Mouse (Mus musculus) neural tube, embryonic 11.5 days (tissue): ENCODE results near the gene Fn1. TPM values are rescaled to one million over a fixed set of nuclear protein-coding genes. Genes with fewer than 3 reads are reported as not detected.

Source experiments
- ATAC-seq: fragments of 200-750 bp; cut with Nextera tagmentation; 2 replicates; pipeline ENCODE4 v1.8.0; 2017; ENCODE audit warnings: moderate number of reproducible peaks, mild to moderate bottlenecking, moderate TSS enrichment, moderate library complexity; ENCODE audit not compliant: insufficient read depth, low FRiP score, low TSS enrichment
- DNase-seq: peaks from one replicate; pipeline ENCODE4 v3.0.0-alpha.2; 2015; ENCODE audit warnings: low spot score
- H3K27ac ChIP-seq: fragments of 300-500 bp; sonication (generic); 2 replicates; pipeline ENCODE4 v1.5.1; 2014; ENCODE audit warnings: low read depth, mild to moderate bottlenecking, low read length
- H3K27me3 ChIP-seq: fragments of 300-500 bp; sonication (generic); 2 replicates; pipeline ENCODE4 v1.6.1; 2014; ENCODE audit warnings: mild to moderate bottlenecking, low read length, mixed read lengths; ENCODE audit not compliant: control insufficient read depth, insufficient read depth
- H3K36me3 ChIP-seq: fragments of 300-500 bp; sonication (generic); 2 replicates; pipeline ENCODE4 v1.6.1; 2014; ENCODE audit warnings: mild to moderate bottlenecking, low read length, moderate library complexity, mixed read lengths; ENCODE audit not compliant: control insufficient read depth, insufficient read depth
- H3K4me1 ChIP-seq: fragments of 300-500 bp; sonication (generic); 2 replicates; pipeline ENCODE4 v1.6.1; 2014; ENCODE audit warnings: low read length, mixed read lengths; ENCODE audit not compliant: control insufficient read depth, insufficient read depth
- H3K4me2 ChIP-seq: fragments of 300-500 bp; sonication (generic); 2 replicates; pipeline ENCODE4 v1.6.1; 2014; ENCODE audit warnings: low read depth, mild to moderate bottlenecking, moderate library complexity
- H3K4me3 ChIP-seq: fragments of 300-500 bp; sonication (generic); 2 replicates; pipeline ENCODE4 v1.5.1; 2014; ENCODE audit warnings: low read depth, low read length
- H3K9ac ChIP-seq: fragments of 300-500 bp; sonication (generic); 2 replicates; pipeline ENCODE4 v1.6.1; 2014; ENCODE audit warnings: mild to moderate bottlenecking, low read length
- H3K9me3 ChIP-seq: fragments of 300-500 bp; sonication (generic); 2 replicates; pipeline ENCODE4 v1.6.1; 2016; ENCODE audit warnings: low read length; ENCODE audit not compliant: control insufficient read depth
- WGBS: fragments of 180-500 bp; shearing (Covaris S2); extraction: QIAGEN DNeasy Blood & Tissue Kit; methylation state at CpG from one replicate; pipeline ENCODE4 v1.1.7; 2014; 5-methylcytosine and 5-hydroxymethylcytosine counted together
- polyA plus RNA-seq: library from polyadenylated mRNA; unstranded; fragments of >200 nt; fragmentation: Nextera tagmentation; extraction: Ambion mirVana; gene quantifications from 2 replicates; pipeline ENCODE4 v1.2.1, GENCODE M21; 2014

The Fn1 gene
- polyA plus RNA-seq = 88.1 and 92.1 TPM in 2 replicates

DNA sequence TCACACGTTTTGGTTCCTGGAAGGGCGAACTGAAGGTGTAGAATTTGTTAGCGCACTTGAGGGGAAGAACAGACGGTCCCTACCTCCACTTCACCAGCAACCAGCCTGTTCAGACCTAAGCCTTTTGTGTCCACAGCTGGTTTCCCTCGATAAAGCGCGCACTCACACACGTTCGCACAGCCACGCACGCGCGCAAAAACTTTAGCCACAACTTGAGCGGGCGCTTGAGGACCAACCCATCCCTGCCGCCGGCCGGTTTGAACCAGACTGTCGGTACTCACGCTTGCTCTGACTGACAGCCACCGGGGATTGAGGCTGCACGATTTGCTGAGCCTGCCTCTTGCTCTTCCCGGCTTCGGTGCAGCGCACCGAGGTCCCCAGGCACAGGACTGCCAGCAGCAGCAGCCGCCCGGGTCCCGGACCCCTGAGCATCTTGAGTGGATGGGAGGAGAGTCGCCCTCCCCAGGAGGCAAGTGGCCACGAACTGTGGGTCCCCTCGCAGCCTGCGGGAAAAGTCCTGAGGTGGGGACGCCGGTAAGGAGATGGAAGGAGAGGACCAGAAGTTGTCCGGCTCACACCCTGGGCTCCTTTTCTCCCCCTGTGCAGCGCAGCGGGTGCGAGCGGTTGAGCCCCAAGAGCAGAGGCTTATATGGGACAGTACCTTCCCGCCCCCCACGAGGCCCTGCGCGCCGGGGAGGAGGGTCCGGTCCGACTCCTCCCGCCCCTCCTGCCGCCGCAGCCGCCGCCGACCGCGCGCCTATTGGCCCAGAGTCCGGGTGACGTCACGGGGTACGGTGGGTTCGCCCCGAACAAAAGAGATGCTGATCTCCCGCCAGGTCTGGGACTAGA lies at the start of gene Fn1:
Gene Fn1, minus strand, starts transcription at position 650 of the 849 bp plus-strand sequence.
- H3K9ac ChIP-seq = peak within 1 kb of the TSS; percentile 83
- H3K36me3 ChIP-seq = peaks cover 6% of the 10 kb centered on the region; the same call in 1 of the 2 replicates
- peak within 1 kb of the TSS; percentile 79 for H3K27ac ChIP-seq
- peak within 1 kb of the TSS; percentile 80 for H3K4me2 ChIP-seq
- peak; percentile 96 for ATAC-seq
- H3K4me1 ChIP-seq = no peaks in the 10 kb centered on the region; the same call in 1 of the 2 replicates
- no peaks in the 10 kb centered on the region for H3K9me3 ChIP-seq
- H3K27me3 ChIP-seq = no peaks in the 10 kb centered on the region
- WGBS = under 1% methylated on average over 62 of the region's 63 CpGs
- peak; percentile 95 for DNase-seq
- peak within 1 kb of the TSS; percentile 70 for H3K4me3 ChIP-seq

DNA sequence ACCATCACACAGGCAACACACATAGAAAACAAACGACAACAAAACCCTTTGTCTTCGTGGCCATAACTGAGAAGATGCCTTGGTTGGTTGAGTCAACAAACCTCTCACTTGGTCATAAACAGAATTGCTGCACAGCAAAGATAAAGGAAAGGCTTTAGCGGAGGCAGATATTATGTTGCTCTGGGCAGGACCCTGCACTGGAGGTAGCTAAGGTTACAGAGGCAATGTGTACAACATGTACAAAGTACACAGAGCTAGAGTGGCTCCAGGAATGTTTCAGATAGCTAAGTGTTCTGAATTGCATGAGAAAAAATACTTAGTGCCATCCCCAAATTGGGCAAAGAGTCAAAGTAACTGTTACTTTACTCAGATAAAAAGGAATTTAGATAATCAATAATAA lies 43.1 kb upstream of the Fn1 start:
- Histone ChIP-seq H3K9ac (no peak overlapping the region), H3K4me2 (no peak overlapping the region), H3K36me3 (no peaks in the 10 kb centered on the region), H3K4me1 (no peaks in the 10 kb centered on the region), H3K4me3 (no peak overlapping the region), H3K27me3 (no peaks in the 10 kb centered on the region), H3K9me3 (no peaks in the 10 kb centered on the region), H3K27ac (no peak overlapping the region)
- no peak for ATAC-seq
- no peak for DNase-seq
- 85% methylated on average over 3 of the region's 3 CpGs for WGBS

DNA sequence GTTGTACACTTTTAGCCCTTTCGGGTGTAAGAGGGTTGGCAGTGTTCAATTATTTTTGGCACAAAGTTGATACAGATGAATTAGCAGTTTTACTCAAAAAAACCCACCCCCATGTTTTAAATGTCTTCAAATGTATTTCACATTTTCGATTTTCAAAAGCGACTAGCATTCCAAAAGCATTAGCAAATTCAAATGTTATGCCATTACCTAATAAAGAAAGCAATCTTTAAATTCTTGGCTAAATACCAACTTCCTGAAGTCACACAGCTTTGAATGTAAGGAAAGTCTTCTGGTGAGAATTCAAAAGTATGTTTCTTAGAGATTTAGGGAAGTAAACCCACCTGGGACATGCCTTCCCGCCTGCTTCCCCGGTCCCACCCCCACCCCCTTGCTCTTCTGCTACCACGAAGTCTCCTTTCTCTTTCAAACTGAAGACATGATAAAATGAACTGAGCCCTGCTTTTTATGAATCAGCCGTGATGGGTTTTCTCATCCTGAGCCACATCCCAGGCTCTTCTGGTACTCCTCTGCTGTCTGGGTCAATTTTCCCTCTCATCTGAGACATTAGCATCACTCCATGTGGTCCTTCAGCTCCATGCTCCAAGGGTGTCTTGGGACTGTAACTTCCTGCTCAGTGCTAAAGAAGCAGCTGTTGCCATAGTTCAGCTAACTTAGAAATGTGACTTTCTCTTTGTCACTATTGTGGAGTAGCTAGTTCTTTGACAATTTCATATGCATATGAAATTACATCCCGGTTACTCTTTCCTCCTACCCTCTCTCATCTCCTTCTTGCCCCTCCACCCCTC lies 38.7 kb upstream of the Fn1 start:
- no peaks in the 10 kb centered on the region for H3K36me3 ChIP-seq
- H3K4me3 ChIP-seq = no peak overlapping the region
- no peak overlapping the region for H3K27ac ChIP-seq
- DNase-seq (no peak), ATAC-seq (no peak)
- H3K4me2 ChIP-seq = no peak overlapping the region
- H3K9me3 ChIP-seq = no peaks in the 10 kb centered on the region
- H3K4me1 ChIP-seq = no peaks in the 10 kb centered on the region
- 74% methylated on average over 8 of the region's 8 CpGs for WGBS
- no peaks in the 10 kb centered on the region for H3K27me3 ChIP-seq
- no peak overlapping the region for H3K9ac ChIP-seq

DNA sequence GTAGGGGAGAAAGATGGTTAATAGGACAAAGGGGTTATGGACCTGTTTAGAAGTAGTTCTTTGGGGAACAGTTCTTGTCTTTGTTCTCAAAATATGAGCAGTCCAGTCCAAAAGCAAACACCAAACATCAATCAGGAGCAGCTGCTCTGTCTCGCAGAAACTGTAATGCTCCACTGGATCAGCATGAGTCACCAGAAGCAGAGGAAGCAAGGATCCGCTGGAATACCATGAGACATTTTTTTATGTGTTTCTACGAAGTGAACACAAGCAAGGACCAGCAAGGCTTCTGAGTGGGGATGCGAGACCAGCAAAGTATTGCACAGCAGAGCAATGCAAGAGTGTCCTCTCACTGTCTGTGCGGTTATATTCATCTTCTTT lies 35.9 kb upstream of the Fn1 start:
- Histone ChIP-seq H3K4me2 (no peak overlapping the region), H3K9me3 (no peaks in the 10 kb centered on the region), H3K27me3 (no peaks in the 10 kb centered on the region), H3K36me3 (no peaks in the 10 kb centered on the region), H3K27ac (no peak overlapping the region), H3K4me3 (no peak overlapping the region), H3K9ac (no peak overlapping the region), H3K4me1 (no peaks in the 10 kb centered on the region)
- 91% methylated on average over 5 of the region's 5 CpGs for WGBS
- DNase-seq = no peak
- no peak for ATAC-seq

DNA sequence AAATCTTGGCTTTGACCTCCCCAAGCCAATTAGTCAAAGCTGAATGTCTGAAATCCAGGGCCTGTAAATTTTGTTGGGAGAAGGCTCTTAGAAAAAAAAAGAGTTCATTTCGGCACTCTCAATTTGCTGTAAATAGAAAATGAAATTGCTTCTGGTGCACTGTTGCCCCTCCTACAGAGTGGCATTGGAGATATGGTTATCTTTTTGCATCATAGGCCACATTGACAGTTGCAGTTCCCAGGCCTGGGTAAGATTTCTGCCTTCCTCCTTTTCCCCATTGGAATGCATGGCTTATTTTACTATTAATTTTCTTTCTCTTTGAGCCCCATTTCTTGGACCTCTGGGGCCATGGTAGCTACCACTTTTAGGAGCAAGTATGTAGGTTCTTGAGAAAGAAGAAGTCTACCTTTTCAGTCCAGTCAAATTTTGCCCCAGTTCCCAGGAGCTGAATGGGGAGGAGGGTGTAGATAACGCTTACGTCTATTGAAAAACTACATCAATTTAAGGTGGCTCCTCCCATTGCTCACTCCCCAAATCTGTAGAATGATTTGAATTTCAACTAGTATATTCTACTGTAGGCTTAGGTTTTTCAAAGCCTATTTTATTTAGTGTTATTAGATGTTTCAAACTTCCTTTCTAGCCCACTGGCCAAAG lies 35.4 kb upstream of the Fn1 start:
- no peak overlapping the region for H3K4me2 ChIP-seq
- H3K9ac ChIP-seq = no peak overlapping the region
- no peak for DNase-seq
- no peak overlapping the region for H3K4me3 ChIP-seq
- no peak overlapping the region for H3K27ac ChIP-seq
- no peak for ATAC-seq
- H3K4me1 ChIP-seq = no peaks in the 10 kb centered on the region
- no peaks in the 10 kb centered on the region for H3K36me3 ChIP-seq
- WGBS = 92% methylated on average over 3 of the region's 3 CpGs
- H3K9me3 ChIP-seq = no peaks in the 10 kb centered on the region
- no peaks in the 10 kb centered on the region for H3K27me3 ChIP-seq

DNA sequence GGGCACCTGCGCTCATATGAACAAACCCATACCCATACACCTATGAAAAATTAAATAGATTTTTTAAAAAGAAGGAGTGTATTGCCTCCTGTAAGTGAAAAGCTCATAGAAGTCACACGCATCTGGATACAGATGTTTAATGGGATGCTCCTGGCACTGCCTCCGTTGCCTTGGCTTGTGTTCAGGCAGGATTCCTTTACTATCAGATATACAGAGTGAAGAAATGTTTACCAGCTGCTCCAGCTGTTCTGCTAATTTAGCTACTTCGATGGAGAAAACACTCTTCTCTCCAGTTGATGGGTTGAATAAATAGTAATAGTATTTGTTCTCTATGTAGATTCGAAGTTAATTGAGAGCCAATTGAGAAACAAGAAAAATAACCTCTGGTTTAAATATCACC lies 33.8 kb upstream of the Fn1 start:
- Histone ChIP-seq H3K9me3 (no peaks in the 10 kb centered on the region), H3K27ac (no peak overlapping the region), H3K4me2 (no peak overlapping the region), H3K27me3 (no peaks in the 10 kb centered on the region), H3K4me1 (no peaks in the 10 kb centered on the region), H3K9ac (no peak overlapping the region), H3K4me3 (no peak overlapping the region), H3K36me3 (no peaks in the 10 kb centered on the region)
- DNase-seq (no peak), ATAC-seq (no peak)
- 83% methylated on average over 5 of the region's 5 CpGs for WGBS

DNA sequence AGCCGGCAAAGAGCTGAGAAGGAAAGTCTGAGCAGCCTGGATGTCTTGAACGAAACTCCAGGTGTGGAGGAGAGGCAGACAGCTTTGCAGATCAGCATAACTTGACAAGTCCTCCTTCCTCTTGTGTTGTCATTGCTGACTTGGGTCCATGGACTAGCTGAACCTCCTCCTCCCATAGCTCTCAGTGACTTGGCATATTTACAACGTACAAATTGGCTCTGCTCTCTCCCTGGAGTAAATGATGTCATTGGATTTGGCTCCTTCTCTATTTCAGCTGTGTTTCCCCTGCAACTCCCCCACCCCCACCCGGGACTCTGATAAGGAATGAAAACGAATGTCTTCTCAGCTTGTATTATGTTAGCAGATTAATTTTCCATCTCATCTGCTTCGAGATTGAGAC lies 30.7 kb upstream of the Fn1 start:
- Histone ChIP-seq H3K4me2 (no peak overlapping the region), H3K4me1 (no peaks in the 10 kb centered on the region), H3K27me3 (no peaks in the 10 kb centered on the region), H3K4me3 (no peak overlapping the region), H3K9me3 (no peaks in the 10 kb centered on the region), H3K27ac (no peak overlapping the region), H3K36me3 (no peaks in the 10 kb centered on the region), H3K9ac (no peak overlapping the region)
- no peak for ATAC-seq
- no peak for DNase-seq
- WGBS = 61% methylated on average over 6 of the region's 6 CpGs

DNA sequence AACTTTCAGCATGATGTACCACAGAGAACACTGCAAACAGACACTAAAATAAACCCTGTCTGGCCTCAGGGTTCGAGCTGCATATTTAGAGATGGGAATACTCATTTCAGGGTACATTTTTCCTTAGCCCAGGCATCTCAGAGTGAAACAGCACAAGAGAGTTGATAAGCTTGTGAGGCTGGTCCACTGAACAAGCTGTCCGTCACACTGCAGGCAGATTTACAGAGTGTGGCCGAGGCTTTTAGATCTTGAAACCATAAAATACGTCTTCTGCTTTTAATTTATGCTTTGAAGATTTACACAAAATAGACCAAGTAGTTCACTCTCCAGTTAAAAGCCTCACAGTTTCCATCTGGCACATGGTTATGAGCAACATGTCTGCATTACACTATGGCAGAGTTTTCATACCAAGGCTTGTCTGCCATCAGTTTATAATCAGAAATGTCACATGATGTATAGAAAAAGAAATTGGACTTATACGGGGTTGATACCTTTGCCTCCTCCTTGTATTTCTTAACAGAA lies 29.3 kb upstream of the Fn1 start:
- Histone ChIP-seq H3K4me2 (no peak overlapping the region), H3K4me1 (no peaks in the 10 kb centered on the region), H3K36me3 (no peaks in the 10 kb centered on the region), H3K27me3 (no peaks in the 10 kb centered on the region), H3K27ac (no peak overlapping the region), H3K4me3 (no peak overlapping the region), H3K9me3 (no peaks in the 10 kb centered on the region), H3K9ac (no peak overlapping the region)
- 50% methylated on average over 5 of the region's 5 CpGs for WGBS
- DNase-seq = no peak
- ATAC-seq = no peak
